ENCODE assay signal across 9 mouse cellular contexts in the genomic region with DNA sequence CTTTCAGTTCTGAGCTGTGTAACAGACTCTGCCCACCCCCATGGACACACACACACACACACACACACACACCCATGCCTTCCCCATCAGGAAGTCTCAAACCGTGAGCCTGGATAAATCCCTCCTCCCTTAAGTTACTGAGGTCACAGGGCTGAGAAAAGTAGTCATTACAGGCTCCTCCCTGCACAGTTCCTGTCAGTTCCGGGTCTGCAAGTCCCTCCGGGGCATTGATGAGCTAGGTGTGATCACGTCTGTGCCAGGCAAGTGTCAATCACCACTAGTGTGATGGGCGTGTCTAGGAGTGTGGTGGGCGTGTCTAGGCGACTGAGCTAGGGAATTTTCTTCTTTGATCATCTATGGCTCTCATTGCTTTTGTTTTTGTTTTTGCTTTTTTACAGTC.
DNase-seq lines count a peak whose midpoint lies in the region; ATAC-seq lines count a peak whose summit lies in the region.
"Had no signal": no experiment of that assay in that cellular context is flagged by ENCODE, and none has a peak within 500 bp of the region (broad histone marks: within the 10 kb centered on the region; RNA-seq: fewer than 3 reads in every experiment).

No protein-coding gene starts in this region.

- no peak overlapping the region for H3K9ac ChIP-seq in heart, embryonic 12.5 days
- H3K9ac ChIP-seq in liver, embryonic 12.5 days = no peak overlapping the region

- no peak overlapping the region for H3K27ac ChIP-seq in heart, embryonic 12.5 days (ENCODE audit: poor library complexity, severe bottlenecking)
- no peak overlapping the region for H3K27ac ChIP-seq in liver, embryonic 12.5 days

- ATAC-seq in heart, embryonic 12.5 days (ENCODE audit: insufficient number of reproducible peaks, low FRiP score) = 0 out of 2 replicates have a peak, but pooled peaks have one; percentile 22
- ATAC-seq in liver, embryonic 12.5 days = no peak
- ATAC-seq in erythroblast, adult 5-6 weeks (replicated peaks; ENCODE audit: low FRiP score, poor library complexity, severe bottlenecking) = no peak

- no peaks in the 10 kb centered on the region for H3K36me3 ChIP-seq in heart, embryonic 12.5 days
- no peaks in the 10 kb centered on the region for H3K36me3 ChIP-seq in liver, embryonic 12.5 days

- WGBS in heart, embryonic 12.5 days = 8% methylated on average over 7 of the region's 7 CpGs
- WGBS in liver, embryonic 12.5 days (ENCODE audit: insufficient replicate concordance) = 4% methylated on average over 7 of the region's 7 CpGs

- 0 out of 2 replicates have a peak, but pooled peaks cover 5% of the 10 kb centered on the region for H3K4me1 ChIP-seq in heart, embryonic 12.5 days (replicated peaks)
- 0 out of 2 replicates have a peak, but pooled peaks cover 3% of the 10 kb centered on the region for H3K4me1 ChIP-seq in liver, embryonic 12.5 days

- DNase-seq in heart, postnatal 25 days (ENCODE audit: low spot score) = no peak
- DNase-seq in 416B (ENCODE audit: low read depth) = peak; percentile 42
- DNase-seq in ZHBTc4 (ENCODE audit: low read depth, low spot score) = peak; percentile 93
- no peak for DNase-seq in left cerebral cortex, postnatal 10 days (ENCODE audit: extremely low spot score in 1 of 2, low spot score in 2 of 2)
- DNase-seq in cerebellum, adult 18-20 months = no peak
- DNase-seq: cerebellum, postnatal 36 days had no signal

- H3K4me3 ChIP-seq in heart, embryonic 12.5 days = peak overlapping the region; percentile 12
- H3K4me3 ChIP-seq in liver, embryonic 12.5 days = no peak overlapping the region

- H3K4me2 ChIP-seq in heart, embryonic 12.5 days = peak overlapping the region; percentile 55
- H3K4me2 ChIP-seq in liver, embryonic 12.5 days = peak overlapping the region; percentile 42

- intact Hi-C loops in heart, postnatal 25 days (cut with DNase I) = loop anchor here (10.0 kb wide), 1 partner anchor 614 kb away; no protein-coding TSS in a partner anchor
- intact Hi-C loops in left cerebral cortex, postnatal 10 days (cut with DNase I) = no loop called here

- H3K27me3 ChIP-seq in heart, embryonic 12.5 days (replicated peaks) = peaks cover 15% of the 10 kb centered on the region; the same call in 1 of the 2 replicates
- peaks cover 4% of the 10 kb centered on the region for H3K27me3 ChIP-seq in liver, embryonic 12.5 days (replicated peaks)

- no peaks in the 10 kb centered on the region for H3K9me3 ChIP-seq in heart, embryonic 12.5 days (replicated peaks)
- no peaks in the 10 kb centered on the region for H3K9me3 ChIP-seq in liver, embryonic 12.5 days (replicated peaks)

Comparison
In these comparisons a context has a peak if more than half of its experiments do, and no peak if none do; other contexts are left out.
1. DNase-seq: peak in 416B (single experiment) and ZHBTc4 (single experiment); none in heart, postnatal 25 days (single experiment), left cerebral cortex, postnatal 10 days (0 of 2) and cerebellum, adult 18-20 months (0 of 2).